Mouse (Mus musculus) lung, postnatal 0 days (tissue): ENCODE measurements around the gene Sept5. TPM values are rescaled to one million over a fixed set of nuclear protein-coding genes. Genes with fewer than 3 reads are reported as not detected.
A peak's percentile ranks its signal among the peaks of the same experiment; 100 is the strongest.

Experiments
- ATAC-seq: fragments of 200-750 bp; cut with Nextera tagmentation; 2 replicates; pipeline ENCODE4 v1.8.0; 2017; ENCODE audit warnings: moderate library complexity
- DNase-seq: peaks from one replicate; pipeline ENCODE4 v3.0.0-alpha.2; 2016; ENCODE audit warnings: low spot score
- H3K27ac ChIP-seq: fragments of 300-500 bp; sonication (generic); 2 replicates; pipeline ENCODE4 v1.5.1; 2014; ENCODE audit warnings: antibody characterized with exemption, mild to moderate bottlenecking, low read length, mixed read lengths
- H3K27me3 ChIP-seq: fragments of 300-500 bp; sonication (generic); replicated peaks from 2 replicates; pipeline ENCODE4 v1.6.1; 2014; ENCODE audit warnings: low read length, mixed read lengths; ENCODE audit not compliant: insufficient read depth
- H3K36me3 ChIP-seq: fragments of 300-500 bp; sonication (generic); 2 replicates; pipeline ENCODE4 v1.6.1; 2014; ENCODE audit warnings: low read length, mixed read lengths; ENCODE audit not compliant: insufficient read depth
- H3K4me1 ChIP-seq: fragments of 300-500 bp; sonication (generic); 2 replicates; pipeline ENCODE4 v1.6.1; 2014; ENCODE audit warnings: antibody characterized with exemption, low read depth, low read length, mixed read lengths; ENCODE audit not compliant: insufficient read depth
- H3K4me2 ChIP-seq: fragments of 300-500 bp; sonication (generic); replicated peaks from 2 replicates; pipeline ENCODE4 v1.6.1; 2014; ENCODE audit warnings: low read depth, mild to moderate bottlenecking, low read length, moderate library complexity, mixed read lengths
- H3K4me3 ChIP-seq: fragments of 300-500 bp; sonication (generic); 2 replicates; pipeline ENCODE4 v1.5.1; 2014; ENCODE audit warnings: low read depth, low read length
- H3K9ac ChIP-seq: fragments of 300-500 bp; sonication (generic); replicated peaks from 2 replicates; pipeline ENCODE4 v1.6.1; 2014; ENCODE audit warnings: low read depth, mild to moderate bottlenecking
- H3K9me3 ChIP-seq: fragments of 300-500 bp; sonication (generic); 2 replicates; pipeline ENCODE4 v1.6.1; 2016; ENCODE audit warnings: low read length, mixed read lengths
- CTCF ChIP-seq: IDR thresholded peaks from 2 replicates; pipeline ENCODE4 v1.5.1; 2016; ENCODE audit warnings: antibody characterized with exemption, mild to moderate bottlenecking
- EP300 ChIP-seq: IDR thresholded peaks from 2 replicates; pipeline ENCODE4 v1.6.1; 2016; ENCODE audit warnings: antibody characterized with exemption, mild to moderate bottlenecking, control low read depth
- WGBS: fragments of 180-500 bp; shearing (Covaris S2); extraction: QIAGEN DNeasy Blood & Tissue Kit; methylation state at CpG from one replicate; pipeline ENCODE4 v1.1.7; 2014; 5-methylcytosine and 5-hydroxymethylcytosine counted together
- polyA plus RNA-seq: library from polyadenylated mRNA; unstranded; fragments of >200 nt; fragmentation: Nextera tagmentation; extraction: Ambion mirVana; gene quantifications from 2 replicates; pipeline ENCODE4 v1.2.1, GENCODE M21; 2015

Gene Sept5
- polyA plus RNA-seq, 1 experiment from 2014 or later = 8.5 TPM

DNA sequence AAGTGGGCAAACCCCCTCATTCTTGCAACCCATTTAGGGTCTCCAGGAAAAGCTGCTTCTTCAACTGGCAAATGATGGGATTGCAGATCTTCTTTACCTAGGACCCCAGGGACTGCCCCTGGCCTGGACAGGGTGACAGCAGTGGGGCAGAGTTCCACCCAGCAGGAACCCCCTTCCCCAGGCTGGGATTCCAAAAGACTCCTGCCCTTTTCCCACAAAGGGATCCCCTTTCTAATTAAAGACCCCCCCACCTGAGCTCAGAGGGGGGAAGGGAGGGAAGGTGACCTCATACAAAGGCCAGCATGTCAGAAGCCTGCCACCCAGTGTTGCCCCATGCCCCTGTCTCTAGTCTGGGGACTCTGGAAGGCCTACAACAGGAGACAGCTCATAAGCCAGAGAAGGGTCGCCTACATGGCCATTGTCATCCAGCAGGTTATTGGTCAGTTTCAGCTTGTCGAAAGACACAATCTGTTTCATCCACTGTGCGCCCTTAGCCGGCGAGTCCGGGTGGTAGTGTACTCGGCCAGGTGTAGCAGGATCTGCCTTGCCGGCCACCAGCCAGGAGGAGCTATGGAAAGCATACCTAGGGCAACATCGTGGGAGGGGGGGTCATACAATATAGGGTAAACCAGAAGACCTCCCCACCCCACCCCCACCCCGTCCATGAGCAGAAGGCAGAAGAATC lies 45.9 kb downstream of the Sept5 start:
- no peak overlapping the region for H3K27ac ChIP-seq
- ATAC-seq = no peak
- H3K27me3 ChIP-seq = peaks cover 80% of the 10 kb centered on the region
- peaks cover 13% of the 10 kb centered on the region for H3K4me1 ChIP-seq
- no peaks in the 10 kb centered on the region for H3K36me3 ChIP-seq
- H3K4me3 ChIP-seq = no peak overlapping the region
- no peaks in the 10 kb centered on the region for H3K9me3 ChIP-seq
- WGBS = 66% methylated on average over 10 of the region's 10 CpGs
- peak overlapping the region; percentile 83; the same call in 1 of the 2 replicates for H3K4me2 ChIP-seq
- TF ChIP-seq EP300 (no peak), CTCF (no peak)
- DNase-seq = no peak
- no peak overlapping the region for H3K9ac ChIP-seq

DNA sequence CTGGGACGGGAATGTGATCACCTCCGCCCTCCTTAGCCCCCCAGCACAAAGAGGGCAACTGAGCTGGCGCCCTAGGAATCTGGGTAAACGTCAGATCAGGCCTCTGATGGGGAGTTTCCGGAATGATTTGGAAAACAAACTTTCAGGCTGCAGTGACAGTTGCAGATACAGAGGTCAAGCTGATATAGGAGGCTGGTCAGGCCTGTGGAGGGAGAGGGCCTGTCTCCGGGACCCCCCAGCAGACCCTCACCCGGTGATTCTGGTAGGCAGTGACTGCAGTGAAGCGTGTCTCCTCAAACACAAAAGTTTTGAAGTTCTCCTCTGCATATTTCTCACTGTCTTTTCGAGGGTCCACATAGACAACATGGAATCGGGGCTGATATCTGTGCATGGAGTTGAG lies 46.6 kb downstream of the Sept5 start:
- TF ChIP-seq EP300 (no peak), CTCF (no peak)
- H3K4me1 ChIP-seq = peaks cover 13% of the 10 kb centered on the region
- peaks cover 74% of the 10 kb centered on the region for H3K27me3 ChIP-seq
- no peaks in the 10 kb centered on the region for H3K9me3 ChIP-seq
- no peak overlapping the region for H3K4me2 ChIP-seq
- H3K27ac ChIP-seq = no peak overlapping the region
- H3K4me3 ChIP-seq = no peak overlapping the region
- no peak overlapping the region for H3K9ac ChIP-seq
- 61% methylated on average over 10 of the region's 10 CpGs for WGBS
- no peak for ATAC-seq
- DNase-seq = no peak
- H3K36me3 ChIP-seq = no peaks in the 10 kb centered on the region

DNA sequence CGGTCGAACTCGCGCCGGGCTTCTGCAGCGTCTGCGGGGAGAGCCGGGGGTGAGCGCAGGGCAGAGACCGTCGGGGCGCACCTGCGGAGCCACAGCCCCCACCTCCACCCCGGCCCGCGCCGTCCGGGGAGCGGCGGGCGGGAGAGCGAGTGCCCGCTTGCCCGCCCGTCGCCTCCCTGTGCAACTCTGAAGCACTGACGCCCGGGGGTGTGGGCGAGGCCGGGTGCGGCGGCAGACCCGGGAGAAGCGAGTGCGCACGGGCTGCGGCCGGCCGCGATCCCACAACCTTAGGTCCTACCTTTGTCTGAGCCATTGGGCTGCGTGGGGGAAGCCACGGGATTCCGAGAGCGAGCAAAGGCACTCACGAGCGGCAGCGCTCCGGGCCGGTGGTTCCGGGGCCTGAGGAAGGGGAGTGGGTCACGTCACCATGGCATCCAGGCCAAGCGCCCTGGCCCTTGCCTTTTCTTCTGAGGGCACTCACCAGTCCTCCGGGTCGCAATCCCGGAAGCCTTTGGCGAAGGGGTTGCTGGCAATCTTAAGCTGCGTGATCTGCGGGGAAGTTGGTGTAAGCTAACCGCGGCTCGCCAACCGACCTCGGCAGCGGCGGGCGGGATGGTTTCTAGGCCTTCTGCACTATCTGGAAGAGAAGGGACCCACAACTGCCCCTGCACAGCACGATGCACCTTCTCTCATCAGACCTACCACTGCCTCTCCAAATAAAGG lies 47.2 kb downstream of the Sept5 start:
- peak overlapping the region; percentile 65 for H3K4me2 ChIP-seq
- WGBS = 8% methylated on average over 57 of the region's 67 CpGs
- ATAC-seq = no peak
- no peaks in the 10 kb centered on the region for H3K9me3 ChIP-seq
- no peak overlapping the region for H3K9ac ChIP-seq
- TF ChIP-seq EP300 (no peak), CTCF (no peak)
- H3K27ac ChIP-seq = no peak overlapping the region
- no peaks in the 10 kb centered on the region for H3K36me3 ChIP-seq
- no peak for DNase-seq
- peak overlapping the region; percentile 36 for H3K4me3 ChIP-seq
- H3K27me3 ChIP-seq = peaks cover 68% of the 10 kb centered on the region
- H3K4me1 ChIP-seq = peaks cover 13% of the 10 kb centered on the region

DNA sequence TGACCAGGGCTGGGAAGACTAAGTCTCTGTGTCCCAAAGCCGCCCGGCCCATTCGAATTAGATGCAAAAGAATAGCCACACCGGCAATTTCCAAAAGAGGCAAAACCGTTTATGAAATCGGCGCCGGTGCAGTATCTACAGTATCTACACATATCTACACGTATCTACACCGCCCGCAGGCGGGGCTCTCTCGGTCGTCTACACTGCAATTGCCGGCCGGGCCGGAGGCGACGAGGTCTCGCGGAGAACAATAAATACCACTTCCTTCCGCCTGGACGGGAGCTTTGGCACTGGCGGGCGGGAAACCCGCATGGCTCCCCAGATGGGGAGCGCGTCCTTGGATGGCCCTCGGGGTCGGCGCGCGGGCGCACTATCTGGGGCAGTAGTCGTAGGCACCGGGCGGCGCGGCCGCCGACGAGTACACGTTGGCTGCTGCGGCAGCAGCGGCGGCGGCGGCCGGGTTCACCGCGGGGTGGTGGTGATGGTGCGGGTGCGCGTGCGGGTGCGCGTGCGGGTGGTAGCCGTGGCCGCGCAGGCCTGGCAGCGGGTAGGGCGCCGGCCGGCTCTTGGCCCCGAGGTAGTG lies 48.0 kb downstream of the Sept5 start:
- H3K4me3 ChIP-seq = peak overlapping the region; percentile 36
- H3K9me3 ChIP-seq = no peaks in the 10 kb centered on the region
- WGBS = 4% methylated on average over 50 of the region's 66 CpGs
- H3K4me2 ChIP-seq = peak overlapping the region; percentile 65
- ATAC-seq (peak; percentile 7; the same call in 1 of the 2 replicates), DNase-seq (peak; percentile 31)
- H3K36me3 ChIP-seq = no peaks in the 10 kb centered on the region
- TF ChIP-seq EP300 (no peak), CTCF (no peak)
- peaks cover 68% of the 10 kb centered on the region for H3K27me3 ChIP-seq
- H3K9ac ChIP-seq = no peak overlapping the region
- peaks cover 13% of the 10 kb centered on the region for H3K4me1 ChIP-seq
- H3K27ac ChIP-seq = no peak overlapping the region

DNA sequence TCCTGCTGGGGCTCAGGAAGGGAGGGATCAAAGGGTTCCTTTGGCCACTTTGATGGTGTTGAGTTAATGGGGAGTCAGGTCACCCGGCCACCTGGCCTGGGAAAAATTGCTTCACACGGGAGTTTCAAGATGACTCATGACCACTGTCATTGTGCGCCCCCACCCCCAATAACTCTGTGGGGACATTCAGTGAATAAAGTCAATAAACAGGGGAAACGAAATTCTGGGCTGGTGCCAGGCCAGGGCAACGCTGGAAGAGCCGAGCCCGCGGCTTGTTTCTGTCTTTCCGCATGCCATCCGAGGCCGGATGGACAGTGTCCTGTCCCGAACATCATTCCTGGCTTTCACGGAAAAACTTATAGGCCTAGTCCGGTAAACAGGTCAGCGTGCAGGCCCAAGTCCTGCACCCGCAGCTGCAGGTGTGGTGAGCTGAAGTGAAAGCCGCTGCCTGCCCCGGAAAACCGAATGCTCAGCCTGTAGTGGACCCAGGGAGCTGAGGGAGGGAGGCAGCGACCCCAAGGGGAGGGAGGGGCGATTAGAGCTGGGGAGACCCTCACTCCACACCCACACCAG lies 48.6 kb downstream of the Sept5 start:
- ATAC-seq (no peak), DNase-seq (peak; percentile 12)
- H3K4me3 ChIP-seq = peak overlapping the region; percentile 36
- peak overlapping the region; percentile 65 for H3K4me2 ChIP-seq
- H3K27ac ChIP-seq = no peak overlapping the region
- WGBS = 17% methylated on average over 21 of the region's 21 CpGs
- no peak for TF ChIP-seq CTCF
- no peak for TF ChIP-seq EP300
- no peaks in the 10 kb centered on the region for H3K9me3 ChIP-seq
- no peaks in the 10 kb centered on the region for H3K36me3 ChIP-seq
- H3K4me1 ChIP-seq = peaks cover 11% of the 10 kb centered on the region
- peaks cover 62% of the 10 kb centered on the region for H3K27me3 ChIP-seq
- H3K9ac ChIP-seq = no peak overlapping the region

DNA sequence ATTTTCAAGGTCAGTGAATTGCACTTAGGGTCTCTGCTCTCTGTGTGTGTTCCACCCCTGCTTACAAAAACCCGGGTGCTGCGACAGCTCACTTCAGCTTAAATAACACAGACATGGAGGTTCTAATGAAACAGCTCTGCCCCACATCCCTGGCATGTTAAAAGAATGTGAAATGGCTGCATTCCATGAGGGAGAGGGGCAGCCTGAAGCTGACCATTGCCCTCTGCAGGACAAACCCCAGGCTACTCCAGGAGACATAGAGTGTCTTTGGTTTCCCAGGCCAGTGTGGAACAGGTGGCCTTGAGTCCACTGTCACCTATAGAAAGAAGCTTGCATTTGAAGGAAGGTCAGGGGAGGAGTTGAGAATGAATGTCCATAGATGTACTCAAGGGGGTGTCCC lies 49.4 kb downstream of the Sept5 start:
- no peak for ATAC-seq
- DNase-seq = peak; percentile 12

More for the DNA sequence above, 49.4 kb downstream of the Sept5 start:
- TF ChIP-seq EP300 = no peak
- peak; percentile 48 for TF ChIP-seq CTCF
- Histone ChIP-seq H3K4me2 (no peak overlapping the region), H3K9ac (no peak overlapping the region), H3K9me3 (no peaks in the 10 kb centered on the region), H3K4me3 (no peak overlapping the region), H3K36me3 (no peaks in the 10 kb centered on the region), H3K27ac (no peak overlapping the region), H3K4me1 (peaks cover 10% of the 10 kb centered on the region; the same call in 1 of the 2 replicates), H3K27me3 (peaks cover 54% of the 10 kb centered on the region)
- WGBS = 28% methylated on average over 2 of the region's 2 CpGs
